Mouse (Mus musculus): Measurements from ENCODE around the gene Rufy2.

Gene Rufy2

GRCm38 (mm10) chr10:62980039-62980954 lies at the start of gene Rufy2:
TSS of gene Rufy2 (plus strand) at chr10:62980223.
- DNase-seq: peak; percentile 97

- no peak for DNase-seq
Observed at GRCm38 (mm10) chr10:62932381-62932780, 47.6 kb upstream of the Rufy2 start.

- DNase-seq: no peak
Observed at GRCm38 (mm10) chr10:62944975-62945580, 34.9 kb upstream of the Rufy2 start.

GRCm38 (mm10) chr10:62946738-62947471 lies 33.1 kb upstream of the Rufy2 start, which contains the start of gene Dna2:
TSS of gene Dna2 (plus strand) at chr10:62947026.
- peak; percentile 73 for DNase-seq

GRCm38 (mm10) chr10:62948551-62948950 lies 31.5 kb upstream of the Rufy2 start:
- DNase-seq: no peak

- peak; percentile 78 for DNase-seq
Observed at GRCm38 (mm10) chr10:62963956-62964355, 16.1 kb upstream of the Rufy2 start.

GRCm38 (mm10) chr10:62965796-62966195 lies 14.2 kb upstream of the Rufy2 start:
- no peak for DNase-seq

- no peak for DNase-seq
Observed at GRCm38 (mm10) chr10:62966291-62966690, 13.7 kb upstream of the Rufy2 start.

- peak; percentile 54 for DNase-seq
Observed at GRCm38 (mm10) chr10:62971821-62972220, 8.2 kb upstream of the Rufy2 start.

GRCm38 (mm10) chr10:62979667-62980038 lies 370 bp upstream of the Rufy2 start:
- DNase-seq: no peak

- no peak for DNase-seq
Observed at GRCm38 (mm10) chr10:62984072-62984471, 4.0 kb downstream of the Rufy2 start.

GRCm38 (mm10) chr10:62984495-62984894 lies 4.5 kb downstream of the Rufy2 start:
- no peak for DNase-seq

- no peak for DNase-seq
Observed at GRCm38 (mm10) chr10:62987341-62987740, 7.3 kb downstream of the Rufy2 start.

- no peak for DNase-seq
Observed at GRCm38 (mm10) chr10:62990636-62991035, 10.6 kb downstream of the Rufy2 start.

GRCm38 (mm10) chr10:62993991-62994390 lies 14.0 kb downstream of the Rufy2 start:
- no peak for DNase-seq

GRCm38 (mm10) chr10:63000584-63000983 lies 20.6 kb downstream of the Rufy2 start:
- DNase-seq: no peak

GRCm38 (mm10) chr10:63003252-63003651 lies 23.2 kb downstream of the Rufy2 start:
- no peak for DNase-seq

- DNase-seq: no peak
Observed at GRCm38 (mm10) chr10:63004556-63004955, 24.5 kb downstream of the Rufy2 start.

- no peak for DNase-seq
Observed at GRCm38 (mm10) chr10:63008193-63008592, 28.2 kb downstream of the Rufy2 start.

GRCm38 (mm10) chr10:63010268-63010667 lies 30.2 kb downstream of the Rufy2 start:
- no peak for DNase-seq

- DNase-seq: no peak
Observed at GRCm38 (mm10) chr10:63011556-63011955, 31.5 kb downstream of the Rufy2 start.

GRCm38 (mm10) chr10:63013476-63013875 lies 33.5 kb downstream of the Rufy2 start:
- no peak for DNase-seq

- no peak for DNase-seq
Observed at GRCm38 (mm10) chr10:63014168-63014567, 34.1 kb downstream of the Rufy2 start.

Measured in cerebellum, adult 9-10 months (tissue).